Mouse (Mus musculus): ENCODE measurements around the gene Plcd3.

Gene Plcd3

DNA sequence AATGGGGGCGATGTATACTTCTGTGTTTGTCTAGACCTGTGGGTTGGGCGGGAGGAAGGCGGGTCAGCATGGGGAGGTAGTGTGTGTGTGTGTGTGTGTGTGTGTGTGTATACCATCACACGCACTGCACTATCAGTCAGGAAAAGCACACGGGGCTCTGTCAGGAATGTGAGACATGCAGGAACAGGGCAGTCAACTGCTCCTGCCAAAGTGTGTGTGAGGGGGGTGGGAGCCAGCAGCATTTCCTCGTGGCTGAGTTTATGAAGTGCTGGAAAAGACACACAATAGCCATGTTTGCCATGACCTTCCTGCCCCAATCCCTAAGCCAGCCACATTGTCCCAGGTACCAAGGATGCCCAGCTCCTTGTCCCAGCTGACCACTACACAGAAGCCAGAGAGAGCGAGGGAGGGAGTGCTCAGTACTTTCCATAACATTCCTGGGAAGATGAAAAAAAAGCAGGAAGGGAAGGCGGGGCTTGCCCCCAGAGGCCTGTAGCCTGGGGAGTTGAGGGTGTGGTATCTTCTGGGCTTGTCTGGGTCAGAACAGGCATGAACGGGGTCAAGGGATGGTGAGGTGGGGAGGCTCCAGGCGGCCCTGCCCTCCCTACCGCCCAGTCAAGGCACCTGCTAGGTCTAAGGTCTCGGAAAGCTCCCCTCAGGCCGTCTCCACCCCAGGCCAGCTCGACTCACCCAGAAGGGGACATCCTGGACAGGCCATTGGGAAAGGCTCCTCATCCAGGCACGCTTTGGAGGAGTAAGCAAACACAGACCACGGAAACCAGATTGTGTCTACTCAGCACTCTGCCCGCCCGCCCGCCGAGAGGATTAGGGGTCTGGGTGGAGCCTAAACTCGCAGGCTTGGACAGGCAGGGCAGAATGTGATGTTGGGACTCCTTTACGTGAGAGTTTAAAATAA lies 4.2 kb downstream of the Plcd3 start:
- no peak for DNase-seq

DNA sequence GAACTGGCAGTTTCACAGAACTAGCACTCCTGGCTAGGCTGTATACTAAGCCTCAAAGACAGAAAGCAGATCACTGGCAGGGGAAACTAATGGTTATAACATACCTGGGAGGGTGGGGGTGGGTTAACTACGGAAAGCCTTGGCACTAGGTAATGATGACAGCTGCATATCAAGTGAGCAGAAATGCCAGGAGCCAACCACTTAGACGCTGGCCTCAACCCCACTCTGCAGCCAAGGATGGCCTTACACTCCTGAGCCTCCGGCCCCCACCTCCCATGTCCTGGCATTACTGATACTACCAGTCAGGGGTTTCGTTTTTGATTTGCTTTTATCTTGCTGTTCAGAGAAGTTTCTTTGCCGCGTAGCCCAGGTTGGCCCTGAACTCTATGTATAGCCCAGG lies 5.7 kb downstream of the Plcd3 start:
- no peak for DNase-seq

DNA sequence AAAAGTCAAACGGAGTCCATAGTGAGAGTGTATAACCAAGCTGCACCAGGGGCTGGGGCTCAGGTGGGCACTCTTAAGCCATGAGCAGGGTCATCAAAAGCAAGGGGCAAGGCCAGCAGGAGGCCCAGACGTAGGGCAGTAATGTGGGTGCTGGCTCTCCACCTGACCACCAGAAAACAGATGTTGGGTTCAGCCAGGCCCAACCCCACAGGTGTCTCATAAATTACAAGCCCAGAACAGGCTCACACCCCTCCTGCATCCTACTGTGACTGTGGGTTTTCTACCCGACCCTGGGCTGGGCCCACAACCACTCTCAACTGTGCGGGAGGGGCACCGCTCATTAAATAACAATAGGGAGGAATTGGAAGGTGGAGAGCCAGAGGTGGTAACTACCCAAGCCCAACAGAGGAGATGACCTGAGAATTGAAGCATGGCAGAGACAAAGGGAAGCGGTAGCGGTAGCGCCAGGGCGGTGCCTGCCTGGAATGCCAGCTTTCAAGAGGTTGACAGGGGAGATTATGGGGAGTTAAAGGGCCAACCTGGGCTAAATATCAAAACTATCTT lies 6.3 kb downstream of the Plcd3 start:
- no peak for DNase-seq

DNA sequence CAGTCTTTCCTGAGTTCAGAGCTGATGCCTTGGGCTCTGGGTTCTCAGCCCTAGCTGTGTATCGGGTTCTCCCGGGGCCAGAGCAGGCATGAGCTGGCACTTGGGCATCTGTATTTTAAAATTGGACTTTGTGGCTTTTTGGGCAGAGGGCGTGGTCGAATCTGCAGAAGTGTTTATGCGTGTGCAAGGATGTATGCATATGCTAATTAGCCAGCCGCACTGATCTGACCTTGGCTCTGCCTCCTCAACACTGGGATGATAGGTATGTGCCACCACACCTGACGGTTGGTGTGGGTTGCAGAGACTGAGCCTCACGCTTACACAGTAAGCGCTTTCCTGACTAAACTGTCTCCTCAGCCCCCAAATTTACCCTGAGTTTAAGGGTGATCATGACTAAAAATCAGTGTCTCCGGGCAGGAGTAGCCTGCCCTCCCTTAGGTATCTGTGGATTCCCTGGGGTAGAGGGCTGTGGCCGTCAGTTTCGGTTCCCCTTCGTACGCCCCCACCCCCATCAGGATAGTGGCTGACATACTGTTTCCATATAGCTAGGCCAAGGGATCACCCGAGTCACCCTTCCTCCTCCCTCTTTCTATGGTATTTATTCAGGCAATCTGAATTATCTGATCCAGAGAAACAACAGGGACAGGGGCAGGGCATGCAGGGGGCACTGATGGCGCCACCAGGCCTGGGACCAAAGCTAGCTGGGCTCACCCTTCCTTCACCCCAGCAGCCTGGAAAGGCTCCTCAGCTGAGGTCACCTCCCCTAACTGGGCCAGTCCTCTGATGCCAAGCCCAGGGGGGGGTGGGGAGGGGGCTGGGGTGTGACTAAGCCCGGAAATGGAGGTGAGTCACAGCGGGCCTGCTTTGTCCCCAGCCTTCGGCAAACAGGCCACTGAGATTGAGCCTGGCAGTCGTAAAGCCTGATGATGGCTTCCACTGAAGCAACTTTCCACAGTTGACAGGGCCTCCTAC lies 7.3 kb downstream of the Plcd3 start:
- no peak for DNase-seq

DNA sequence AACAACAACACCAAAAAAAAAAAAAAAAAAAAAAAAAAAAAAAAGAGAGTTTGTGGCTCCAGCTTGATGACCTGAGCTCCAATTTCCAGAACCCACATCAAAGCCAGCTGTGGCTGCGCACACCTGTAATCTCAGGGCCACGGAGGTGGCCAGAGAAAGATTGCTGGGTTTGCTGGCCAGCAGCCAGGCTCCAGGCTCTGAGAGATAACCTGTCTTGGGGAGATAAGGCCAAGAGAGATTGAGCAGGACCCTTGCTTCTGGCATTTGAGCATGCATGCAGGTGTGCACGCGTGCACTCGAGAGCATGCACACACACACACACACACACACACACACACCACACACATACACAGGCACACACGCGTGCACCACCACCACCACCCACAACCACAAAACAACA lies 8.2 kb downstream of the Plcd3 start:
- DNase-seq: no peak

DNA sequence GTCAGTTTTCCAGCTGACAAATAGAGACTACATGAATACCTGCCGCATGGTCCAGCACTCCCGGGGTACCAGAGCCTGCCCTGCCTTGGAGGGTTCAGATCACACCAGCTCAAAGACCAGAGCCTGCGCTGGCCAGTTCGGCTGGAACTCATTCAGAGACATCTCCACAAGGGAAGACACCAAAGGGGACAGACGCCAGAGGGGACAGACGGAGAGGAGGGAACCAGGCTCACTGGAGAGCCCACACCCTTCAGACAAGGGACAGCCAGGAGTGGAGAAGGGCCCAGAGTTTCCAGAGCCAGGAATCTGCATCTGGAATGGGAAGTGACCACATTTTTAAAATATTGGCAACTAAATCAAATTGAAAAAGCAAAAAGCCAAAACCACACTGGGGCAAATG lies 19.8 kb downstream of the Plcd3 start:
- DNase-seq: no peak

DNA sequence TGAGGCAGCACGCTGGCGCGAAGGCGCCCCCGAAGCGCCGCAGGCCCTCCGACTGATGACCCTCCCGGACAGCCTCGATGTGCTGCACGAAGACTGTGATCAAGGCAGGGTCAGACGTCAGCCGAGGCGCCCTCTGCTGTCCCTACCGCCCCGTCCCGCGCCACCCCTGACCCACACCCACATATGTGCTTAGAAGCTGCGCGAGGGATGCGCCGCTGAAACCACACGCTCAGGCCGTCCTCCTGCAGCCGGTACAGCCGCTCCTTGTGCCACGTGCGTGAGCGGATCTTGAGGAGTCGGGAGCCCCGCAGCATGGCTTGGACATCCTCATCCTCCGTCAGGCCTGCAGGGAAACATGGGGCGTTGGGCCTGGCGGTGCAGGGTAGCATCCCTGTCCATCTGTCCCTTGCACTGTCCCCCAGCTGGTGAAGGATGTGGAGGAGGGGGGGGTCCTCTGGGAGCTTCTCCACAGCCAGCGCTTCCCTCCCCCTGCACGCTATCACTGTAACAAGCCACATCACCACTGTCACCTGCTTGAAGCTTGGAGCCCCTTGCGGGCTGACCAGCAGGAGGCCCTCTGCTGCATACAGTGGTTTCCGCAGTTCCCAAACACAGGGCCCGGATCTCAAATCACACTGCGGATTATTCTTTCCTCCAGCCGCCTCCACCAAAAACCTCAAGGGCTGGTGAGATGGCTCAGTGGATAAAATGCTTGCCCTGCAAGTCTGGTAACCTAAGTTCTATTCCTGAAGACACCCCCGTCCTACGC lies 21.0 kb downstream of the Plcd3 start:
- DNase-seq: no peak

DNA sequence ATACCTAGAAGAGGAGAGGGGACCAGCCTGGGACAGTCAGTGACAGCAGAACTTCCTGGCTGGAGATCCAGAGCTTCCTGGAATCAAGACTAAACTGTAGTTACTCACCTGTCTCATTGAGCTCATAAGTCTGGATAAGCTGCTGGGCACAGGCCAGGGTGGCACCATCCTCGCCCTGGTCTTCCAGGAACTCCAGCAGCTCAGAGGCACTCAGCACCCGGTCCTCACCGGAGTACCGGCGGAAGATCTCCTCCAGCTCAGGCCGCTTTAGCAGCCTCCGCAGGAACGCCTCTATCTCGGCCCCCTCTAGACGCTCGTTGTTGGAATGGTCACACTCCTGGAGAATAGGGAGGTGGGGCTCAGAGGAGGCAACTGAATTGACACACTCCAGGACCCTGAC lies 23.3 kb downstream of the Plcd3 start:
- no peak for DNase-seq

DNA sequence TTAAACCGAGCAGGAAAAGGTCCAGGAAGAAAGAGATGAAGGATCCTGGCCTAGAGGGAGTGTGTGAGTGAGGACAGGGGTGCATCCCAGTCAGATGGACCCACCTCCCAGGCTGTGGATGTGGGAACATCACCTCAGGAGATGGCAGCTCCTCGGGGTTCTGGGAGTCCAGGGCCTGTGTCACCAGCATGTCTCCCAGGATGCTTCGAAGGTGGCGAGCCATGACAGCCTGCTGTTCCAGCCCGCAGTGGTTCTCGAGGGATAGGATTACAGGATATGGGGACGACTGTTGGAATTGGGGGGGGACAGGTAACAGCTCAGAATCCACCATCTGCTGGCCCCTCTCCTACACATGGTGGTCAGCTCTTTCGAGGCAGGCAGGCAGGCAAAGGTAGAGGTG lies 24.9 kb downstream of the Plcd3 start:
- DNase-seq: no peak

DNA sequence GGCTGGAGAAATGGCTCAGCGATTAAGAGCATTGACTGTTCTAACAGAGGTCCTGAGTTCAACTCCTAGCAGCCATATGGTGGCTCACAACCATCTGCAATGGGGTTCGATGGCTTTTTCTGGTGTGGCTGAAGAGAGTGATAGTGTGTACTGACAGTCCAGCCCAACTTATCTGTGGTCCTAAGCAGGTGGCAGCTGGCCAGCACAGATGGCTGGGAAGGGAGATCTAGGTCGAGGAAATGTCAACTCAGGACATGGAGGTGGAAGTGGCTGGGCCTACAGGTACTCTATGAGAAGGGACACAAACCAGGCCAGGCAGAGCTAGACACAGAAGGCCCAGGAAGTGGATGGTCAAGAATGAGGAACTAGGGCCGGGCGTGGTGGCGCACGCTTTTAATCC lies 25.4 kb downstream of the Plcd3 start:
- no peak for DNase-seq

DNA sequence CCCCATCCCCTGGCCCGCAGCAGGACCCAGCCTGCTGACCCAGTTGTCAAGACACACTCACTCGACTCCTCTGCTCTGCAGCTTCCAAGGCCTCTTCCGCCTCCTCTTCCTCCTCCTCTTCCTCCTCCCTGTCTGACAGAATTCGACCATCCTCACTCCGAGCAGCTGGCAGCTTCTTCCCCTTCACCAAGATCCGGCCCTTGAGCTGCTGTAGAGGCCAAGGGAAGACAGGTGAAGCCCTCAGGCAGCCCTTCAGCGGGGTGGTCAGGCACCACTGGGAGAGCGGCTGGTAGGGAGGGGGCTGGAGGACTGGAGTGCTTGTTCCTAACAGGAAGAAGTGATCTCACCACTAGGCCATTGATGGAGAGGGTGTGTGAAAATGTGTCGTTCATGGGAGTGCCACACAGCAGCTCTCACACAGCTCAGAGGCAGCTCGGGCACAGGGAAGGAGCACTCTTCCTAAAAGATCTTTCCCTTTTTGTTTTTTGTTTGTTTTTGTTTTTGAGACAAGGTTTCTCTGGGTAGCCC lies 26.6 kb downstream of the Plcd3 start:
- no peak for DNase-seq

DNA sequence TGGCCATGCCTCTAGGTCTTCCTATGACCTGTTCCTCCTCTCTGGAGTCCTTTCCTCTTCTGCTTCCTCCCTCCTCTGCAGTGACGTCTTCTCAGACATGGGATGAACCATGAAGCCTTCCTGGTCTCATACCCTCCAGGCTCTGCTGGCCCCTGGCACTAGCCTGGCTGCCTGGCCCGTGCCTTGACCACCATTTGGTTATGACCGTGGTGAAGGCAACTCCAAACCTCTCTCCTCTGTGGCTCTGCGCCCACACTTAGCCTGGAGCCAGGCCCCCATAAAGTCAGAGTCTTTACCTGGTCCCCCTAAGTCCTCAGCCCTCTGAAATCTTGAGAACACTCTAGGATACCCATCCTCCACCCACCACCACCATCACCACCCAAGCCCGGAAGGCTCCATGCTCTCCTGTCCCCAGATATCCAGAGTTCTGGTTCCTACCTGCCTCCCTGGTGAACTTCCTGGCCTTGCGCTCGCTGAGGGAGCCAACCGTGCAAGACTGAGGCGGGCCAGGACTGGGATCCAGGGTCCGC lies 27.3 kb downstream of the Plcd3 start:
- no peak for DNase-seq

DNA sequence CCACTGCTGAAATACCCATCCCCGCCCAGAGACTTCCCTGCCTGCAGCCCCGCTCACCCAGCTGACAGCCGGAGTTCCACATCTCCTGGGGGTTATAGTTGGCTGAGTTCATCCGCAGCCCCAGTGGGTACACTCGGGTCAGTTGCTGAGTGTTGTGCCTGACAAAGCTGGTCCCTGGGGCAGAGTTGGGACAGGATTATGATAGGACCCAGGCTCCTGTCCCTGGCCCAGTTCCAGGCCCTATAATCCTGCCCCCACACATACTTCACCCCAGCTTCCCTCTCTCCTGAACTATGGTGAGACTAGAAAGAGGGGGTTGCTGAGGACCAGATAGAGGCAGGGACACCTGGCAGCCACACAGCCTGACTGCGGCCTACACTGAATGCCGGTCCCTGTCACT lies 27.8 kb downstream of the Plcd3 start:
- DNase-seq: no peak

DNA sequence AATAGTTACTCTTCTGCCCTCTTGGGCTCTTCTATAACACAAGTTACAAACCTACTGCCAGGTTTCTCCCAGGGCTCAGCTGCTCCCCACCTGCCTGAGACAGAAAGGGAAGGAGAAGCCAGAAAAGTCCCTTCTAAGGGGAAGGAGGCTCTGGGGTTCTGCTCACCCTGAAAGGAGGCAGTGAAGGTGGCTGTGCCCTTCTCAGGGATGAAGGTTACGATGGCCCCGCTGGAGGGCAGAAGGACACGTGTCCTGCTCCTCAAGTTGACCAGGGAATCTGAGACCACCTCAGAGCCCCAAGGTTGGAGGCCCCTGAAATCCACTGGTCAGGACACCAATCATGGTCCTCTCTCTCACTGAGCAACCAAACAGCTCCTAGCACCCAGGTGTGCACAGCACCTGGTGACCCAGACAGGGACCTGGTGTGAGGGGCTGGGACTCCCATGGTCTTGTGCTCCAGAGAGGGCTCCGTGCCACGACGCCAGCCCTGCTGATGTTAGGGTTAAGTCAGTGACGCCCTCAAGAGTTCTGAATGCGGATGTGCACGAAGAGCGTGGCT lies 31.1 kb downstream of the Plcd3 start:
- DNase-seq: no peak

DNA sequence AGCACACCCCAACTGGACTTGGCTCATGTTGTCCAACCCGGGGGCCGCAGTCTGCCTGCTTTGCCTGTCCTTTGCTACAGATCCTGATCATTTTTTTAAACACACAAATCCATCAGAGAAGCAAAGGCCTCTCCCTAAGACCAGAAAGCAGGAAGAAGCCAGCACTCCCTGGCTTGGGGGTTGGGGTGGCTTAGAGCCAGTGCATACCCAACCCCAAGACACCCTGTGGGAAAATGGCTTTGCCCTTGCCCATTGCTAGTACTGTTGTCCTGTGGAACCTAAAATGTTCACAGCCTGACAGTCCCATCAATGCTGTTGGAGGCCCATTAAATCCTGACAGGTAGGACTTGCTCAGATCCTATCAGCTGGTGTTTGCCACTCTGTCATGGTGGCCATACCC lies 31.7 kb downstream of the Plcd3 start:
- no peak for DNase-seq

DNA sequence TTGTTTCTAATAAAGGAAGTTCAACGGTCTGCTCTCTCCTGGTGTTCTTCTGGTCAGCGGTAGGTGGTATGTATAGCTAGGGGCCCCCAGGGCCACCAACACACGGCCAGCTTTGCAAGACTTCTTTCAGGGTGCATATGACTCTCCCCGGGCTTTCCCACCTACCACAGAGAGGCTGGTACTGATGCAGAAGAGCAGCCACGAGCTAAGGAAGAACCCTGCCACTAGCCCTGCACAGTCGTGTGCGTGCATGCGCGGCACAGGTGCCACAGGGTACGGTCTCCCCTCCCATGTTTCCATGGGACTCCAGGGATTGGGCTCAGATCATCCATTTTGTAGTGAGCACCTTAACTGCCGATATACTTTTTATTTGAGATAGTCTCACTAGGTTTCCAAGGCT lies 32.6 kb downstream of the Plcd3 start:
- no peak for DNase-seq

DNA sequence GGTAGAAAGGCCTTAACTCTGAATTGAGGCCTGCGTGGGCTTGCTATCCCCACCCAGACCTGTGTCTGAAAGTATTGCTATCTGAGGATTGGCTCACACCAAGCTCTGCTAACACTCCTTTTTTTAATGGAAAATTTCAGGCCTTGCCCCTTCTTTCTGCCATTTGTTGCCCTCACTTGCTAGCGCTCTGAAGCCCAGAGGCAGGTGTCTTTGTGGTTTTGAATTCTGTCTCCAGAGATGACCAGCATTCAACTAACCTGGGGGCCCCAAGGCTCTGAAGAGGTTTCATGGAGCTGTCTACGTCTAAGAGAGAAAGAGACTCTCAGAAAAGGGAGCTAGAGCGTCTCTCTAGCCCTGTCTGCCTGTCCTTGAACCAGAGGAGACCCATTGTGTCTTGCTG lies 33.2 kb downstream of the Plcd3 start:
- DNase-seq: no peak

DNA sequence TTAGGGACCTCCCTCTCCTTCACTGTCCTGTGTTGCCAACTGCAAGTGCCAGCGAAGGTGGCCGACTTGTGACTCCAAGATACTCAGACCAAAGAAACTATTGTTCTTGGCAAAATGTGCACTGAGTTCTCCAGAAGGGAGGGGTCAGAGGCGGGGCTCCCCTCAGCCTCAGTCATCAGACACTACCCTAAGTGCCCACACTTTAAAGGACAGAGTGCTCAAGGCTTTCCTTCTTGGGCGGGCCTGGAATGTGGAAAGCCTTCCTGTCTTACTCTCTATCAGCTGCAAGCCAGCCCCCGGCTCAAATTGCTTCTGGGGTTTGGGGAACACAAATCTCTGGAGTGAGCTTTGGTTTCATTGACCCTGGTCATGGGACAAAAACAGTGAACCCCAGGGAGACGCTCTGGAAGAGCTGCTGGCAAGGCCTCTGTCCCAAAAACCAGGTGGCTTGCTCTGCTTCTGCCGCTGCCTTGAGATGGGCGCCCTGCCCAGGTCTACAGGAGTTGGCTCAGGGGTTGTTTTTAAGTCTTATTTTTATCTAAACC lies 33.9 kb downstream of the Plcd3 start:
- peak; percentile 24 for DNase-seq

DNA sequence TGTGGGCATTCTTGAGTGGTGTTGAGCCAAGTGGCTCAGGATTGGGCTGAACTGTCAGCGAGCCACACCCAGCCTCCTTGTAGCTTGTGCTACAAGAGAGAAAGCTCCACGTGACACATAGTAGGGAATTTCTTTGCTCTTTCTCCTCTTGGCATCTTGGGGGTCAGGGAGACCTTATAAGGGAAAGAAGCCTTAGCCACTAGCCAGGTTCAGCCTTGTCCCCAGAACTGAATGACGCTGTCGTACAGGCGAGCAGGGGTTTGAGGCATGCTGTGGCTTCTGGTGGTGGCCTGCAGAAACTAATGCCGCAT lies 34.5 kb downstream of the Plcd3 start:
- no peak for DNase-seq

DNA sequence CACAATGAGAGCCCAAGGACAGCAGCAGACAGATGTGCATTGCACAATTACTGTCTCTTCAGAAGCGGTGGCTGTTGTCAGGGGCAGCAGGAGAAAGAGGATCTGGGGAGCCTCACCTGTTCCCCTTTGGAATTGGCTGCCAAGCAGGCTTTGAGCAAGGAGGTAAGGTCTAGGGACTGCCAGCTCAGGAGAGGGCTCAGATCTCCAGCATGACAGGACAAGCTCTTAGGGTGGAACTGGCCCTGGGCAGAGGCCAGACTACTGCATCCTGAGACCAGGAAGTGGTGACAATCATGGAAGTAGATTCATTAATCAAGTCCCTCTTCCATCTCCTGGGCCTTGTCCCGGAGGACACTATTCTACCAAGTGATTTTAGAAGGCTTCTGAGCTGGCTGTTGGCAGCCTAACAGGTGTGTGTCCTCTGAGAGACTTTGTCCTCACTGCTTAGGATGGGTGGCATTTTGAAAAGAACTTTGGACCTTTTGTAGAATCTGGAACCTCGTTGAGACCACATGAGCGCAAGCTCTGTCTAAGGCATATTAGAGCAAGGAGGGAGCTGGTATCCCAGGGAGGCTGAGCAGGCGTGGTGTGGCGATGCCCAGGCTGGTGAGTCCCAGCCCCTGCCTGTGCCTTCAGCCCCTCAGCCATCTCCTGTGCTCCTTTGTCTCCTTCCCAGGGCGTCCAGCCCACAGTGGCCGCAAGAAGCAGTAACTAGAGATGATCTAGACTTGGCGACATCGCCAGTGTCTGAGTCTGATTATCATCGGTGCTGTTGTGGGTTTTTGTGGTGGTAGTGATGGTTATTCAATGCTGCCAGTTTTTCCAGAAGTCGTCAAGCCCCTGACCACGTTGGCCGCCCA lies 35.0 kb downstream of the Plcd3 start:
- peak; percentile 55 for DNase-seq

Measured in kidney, adult 9 months (tissue).